Mouse (Mus musculus) heart, postnatal 4 days (tissue): ENCODE measurements around the gene Tmx1. TPM values are rescaled to one million over a fixed set of nuclear protein-coding genes. Genes with fewer than 3 reads are reported as not detected.
A peak's percentile ranks its signal among the peaks of the same experiment; 100 is the strongest.

Experiments used
- DNase-seq: peaks from one replicate; pipeline ENCODE4 v3.0.0; 2021
- total RNA-seq, 2 experiments: library from RNA; stranded (reverse); gene quantifications; 2 replicates each; pipeline ENCODE4 v1.2.3; 2021

Tmx1 gene
- total RNA-seq, result 10 to 100 TPM; 38.3 to 39.1 TPM

DNA sequence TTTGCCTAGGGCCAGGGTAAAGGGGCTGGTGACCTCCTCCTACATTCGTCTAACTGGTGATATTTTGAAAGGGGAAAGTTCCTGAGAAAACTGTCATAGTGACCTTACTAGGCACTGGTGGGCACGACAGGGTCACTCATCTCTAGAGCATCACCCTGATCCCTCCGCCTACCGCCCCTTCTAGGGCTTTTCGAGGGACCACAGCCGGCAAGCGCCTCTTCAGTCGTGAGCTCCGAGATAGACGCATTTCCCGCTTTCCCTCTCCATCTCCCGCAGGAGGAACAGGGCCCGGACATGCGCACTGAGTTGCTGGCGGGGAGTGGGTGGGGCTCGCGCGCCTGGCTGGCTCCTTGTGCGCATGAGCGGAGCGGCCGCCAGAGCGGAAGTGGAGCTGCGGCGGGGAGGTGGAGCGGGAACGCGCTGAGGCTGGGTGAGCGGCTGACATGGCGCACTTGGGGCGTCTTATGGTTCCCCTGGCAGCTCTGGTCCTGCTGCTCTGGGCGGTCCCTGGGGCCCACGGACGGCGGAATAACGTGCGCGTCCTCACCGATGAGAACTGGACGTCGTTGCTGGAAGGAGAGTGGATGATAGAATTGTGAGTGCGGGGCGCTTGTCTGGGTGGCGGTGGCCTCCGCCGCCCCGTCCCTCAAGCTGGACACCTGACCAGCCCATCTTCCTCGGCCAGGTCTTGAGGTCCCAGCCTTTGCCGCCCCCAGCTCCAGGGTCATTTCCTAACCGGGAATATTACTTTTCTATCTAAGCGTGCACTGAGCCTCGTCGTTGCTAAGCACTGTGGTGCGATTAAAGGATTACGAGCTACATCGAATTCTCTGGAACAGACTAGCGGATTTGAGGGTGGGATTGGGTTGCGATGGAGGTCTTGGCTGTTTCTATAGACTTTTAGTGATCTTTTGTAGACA, at the start of gene Tmx1:
TSS of gene Tmx1 (plus strand) at position 370 of the 920 bp plus-strand sequence.
- peak; percentile 99 for DNase-seq

- no peak for DNase-seq
These were observed 48.6 kb upstream of the Tmx1 start for GRCm38 (mm10) chr12:70404327-70404726.

DNA sequence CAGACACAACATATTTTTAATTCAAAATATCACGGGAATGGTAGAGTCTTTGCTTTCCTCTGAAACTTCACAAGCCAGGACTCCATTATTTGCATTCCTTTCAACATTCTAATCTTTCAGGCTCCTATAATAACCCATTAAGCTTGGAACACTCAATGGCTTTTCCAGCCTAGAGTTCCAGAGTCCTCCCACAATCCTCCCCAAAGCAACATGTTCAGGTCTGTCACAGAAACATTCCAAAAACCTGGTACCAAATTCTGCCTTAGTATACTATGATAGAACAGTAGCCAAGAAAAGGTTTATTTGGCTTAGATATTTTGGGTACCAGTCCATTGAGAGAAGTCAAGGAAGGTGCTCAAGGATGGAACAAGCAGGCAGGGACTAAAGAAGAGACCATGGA, 44.5 kb upstream of the Tmx1 start:
- DNase-seq, result no peak

- no peak for DNase-seq
These were observed 43.3 kb upstream of the Tmx1 start for GRCm38 (mm10) chr12:70409600-70409999.

- DNase-seq, result peak; percentile 10
These were observed 32.7 kb upstream of the Tmx1 start for GRCm38 (mm10) chr12:70420216-70420615.

GRCm38 (mm10) chr12:70421028-70421427, 31.9 kb upstream of the Tmx1 start:
- DNase-seq, result no peak

GRCm38 (mm10) chr12:70422322-70423118, 30.4 kb upstream of the Tmx1 start:
- no peak for DNase-seq

DNA sequence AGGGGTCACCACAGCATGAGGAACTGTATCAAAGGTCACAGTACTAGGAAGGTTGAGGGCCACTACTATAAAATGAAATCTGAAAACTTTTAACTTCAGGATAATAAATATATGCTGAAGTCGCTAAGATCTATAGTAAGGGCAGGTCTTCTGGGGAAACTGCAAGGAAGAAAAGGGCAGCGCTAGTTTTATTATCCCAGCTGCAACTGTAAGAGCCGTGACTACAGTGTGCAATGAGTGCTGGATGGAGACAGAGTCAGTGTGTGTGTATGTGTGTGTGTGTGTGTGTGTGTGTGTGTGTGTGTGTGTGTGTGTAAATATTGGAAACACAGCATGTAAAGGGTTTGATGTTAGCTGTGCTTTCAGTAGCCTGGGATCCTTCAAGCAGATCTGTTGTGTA, 25.0 kb upstream of the Tmx1 start:
- DNase-seq, result no peak

DNA sequence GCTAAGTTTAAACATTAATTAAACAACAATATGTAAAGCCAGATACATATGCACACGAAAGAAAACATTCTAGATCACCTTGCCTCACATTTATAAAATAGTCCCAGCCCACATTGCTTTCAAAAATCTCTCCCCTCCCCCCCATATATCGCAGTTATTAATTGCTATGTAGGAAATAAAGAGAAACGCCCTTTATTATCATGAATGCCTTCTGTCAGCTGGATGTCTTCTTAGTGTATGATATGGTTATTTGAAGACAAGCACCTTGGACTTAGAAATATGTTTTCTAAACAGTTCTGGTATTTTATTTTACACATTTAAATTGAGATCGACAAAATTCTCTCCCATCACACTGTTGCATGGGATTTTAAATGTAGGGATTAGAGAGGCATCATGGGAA, 23.3 kb upstream of the Tmx1 start:
- no peak for DNase-seq

GRCm38 (mm10) chr12:70430307-70430950, 22.5 kb upstream of the Tmx1 start:
- DNase-seq, result peak; percentile 68

- no peak for DNase-seq
These were observed 21.5 kb upstream of the Tmx1 start for GRCm38 (mm10) chr12:70431428-70431827.

DNA sequence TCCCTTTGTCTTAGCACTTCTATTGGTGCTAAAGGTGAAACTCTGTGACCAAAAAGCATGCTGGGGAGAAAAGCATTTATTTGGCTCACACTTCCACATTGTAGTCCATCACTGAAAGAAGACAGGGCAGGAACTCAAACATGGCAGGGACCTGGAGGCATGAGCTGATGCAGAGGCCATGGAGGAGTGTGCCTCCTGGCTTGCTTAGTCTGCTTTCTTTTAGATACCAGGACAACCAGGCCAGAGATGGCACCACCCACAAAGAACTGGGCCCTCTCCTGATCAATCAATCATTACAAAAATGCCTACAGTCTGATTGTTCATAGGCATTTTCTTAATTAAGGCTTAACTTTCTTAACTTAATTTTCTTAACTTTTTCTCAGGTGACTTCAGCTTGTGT, 2.9 kb upstream of the Tmx1 start:
- no peak for DNase-seq

DNA sequence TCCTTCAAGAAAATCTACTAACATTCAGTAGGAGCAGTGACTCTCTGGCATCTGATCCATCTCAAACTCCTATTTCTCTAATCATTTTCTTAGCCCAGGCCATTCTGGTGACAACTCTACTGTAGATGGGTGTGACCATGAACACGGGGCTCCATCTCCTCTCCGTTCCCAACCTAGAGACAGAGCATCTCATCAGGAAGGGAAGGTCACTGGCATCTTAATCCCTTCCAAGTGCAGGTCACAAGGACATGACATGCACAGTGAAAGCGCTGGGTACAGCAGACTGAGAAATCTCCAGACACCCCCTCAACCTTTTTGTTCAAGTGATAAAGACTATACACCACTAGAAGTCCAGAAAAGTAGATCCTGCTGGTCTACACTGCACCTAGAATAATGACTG, 1.4 kb upstream of the Tmx1 start:
- no peak for DNase-seq

- DNase-seq, result no peak
These were observed 752 bp upstream of the Tmx1 start for GRCm38 (mm10) chr12:70452143-70452542.

DNA sequence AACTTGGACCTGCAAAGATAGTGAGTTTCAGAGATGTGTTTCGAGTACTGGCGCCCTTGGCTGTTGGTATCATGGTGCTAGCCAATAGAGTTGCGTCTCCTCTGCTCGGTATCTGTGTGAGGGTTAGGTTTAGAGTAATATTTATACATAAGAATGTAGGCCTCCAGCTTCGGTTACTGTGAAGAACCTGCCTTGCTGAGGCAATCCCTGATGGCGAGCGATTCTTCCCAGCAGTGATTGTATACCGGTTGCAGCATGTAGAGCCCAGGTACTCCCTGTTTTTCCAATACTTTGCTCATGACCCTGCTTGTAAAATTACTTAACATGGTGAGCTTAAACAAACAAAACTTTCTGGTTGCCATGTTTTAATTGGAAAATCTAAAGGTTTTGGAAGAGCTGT, 2.3 kb downstream of the Tmx1 start:
- DNase-seq, result no peak

- DNase-seq, result no peak
These were observed 6.7 kb downstream of the Tmx1 start for GRCm38 (mm10) chr12:70459546-70459945.

- DNase-seq, result peak; percentile 50
These were observed 11.1 kb downstream of the Tmx1 start for GRCm38 (mm10) chr12:70464016-70464415.

GRCm38 (mm10) chr12:70475336-70475735, 22.4 kb downstream of the Tmx1 start:
- DNase-seq, result no peak

GRCm38 (mm10) chr12:70476884-70477576, 24.1 kb downstream of the Tmx1 start:
- DNase-seq, result no peak

DNA sequence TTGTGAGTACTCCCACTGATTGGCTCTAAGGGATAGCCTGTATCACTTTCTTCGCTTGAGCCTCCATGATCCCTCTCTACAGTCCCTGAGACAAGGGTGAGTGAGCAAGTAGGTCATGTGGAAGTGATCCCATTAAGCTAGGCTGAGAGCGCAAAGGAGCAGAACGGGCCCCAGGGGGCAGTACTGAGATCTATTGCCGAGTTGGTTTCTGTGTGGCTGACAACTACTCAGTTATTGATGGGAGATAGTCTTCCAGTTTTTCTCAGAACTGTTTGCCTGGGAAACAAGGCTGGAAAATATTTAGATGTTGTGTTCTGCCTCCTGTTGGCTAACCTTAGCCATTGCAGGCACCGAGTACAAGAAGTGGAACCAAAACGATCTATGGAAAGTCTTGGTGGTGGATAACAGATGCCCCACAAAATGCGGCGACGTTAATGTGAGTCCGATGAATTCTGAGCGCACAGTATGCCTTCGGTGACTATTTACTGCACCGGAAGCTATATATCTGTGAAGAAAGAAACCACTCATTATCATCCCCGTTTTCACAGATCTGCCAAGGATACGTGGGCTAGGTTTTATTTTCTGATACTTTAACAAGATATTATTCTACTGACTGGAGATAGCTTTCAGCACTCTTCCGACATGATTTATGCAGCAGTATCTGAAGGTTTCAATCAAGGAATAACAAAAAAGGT, 24.8 kb downstream of the Tmx1 start:
- DNase-seq, result peak; percentile 48

GRCm38 (mm10) chr12:70485956-70486355, 33.1 kb downstream of the Tmx1 start:
- no peak for DNase-seq
